Mouse (Mus musculus): Measurements from ENCODE around the gene Alox15.
"Not testable (repeated sequence)": the region's sequence is repeated elsewhere in the genome, so short reads cannot be mapped to it uniquely, and the experiment has no call there.

Gene Alox15

GRCm38 (mm10) chr11:70351868-70352267 lies at the start of gene Alox15:
Gene Alox15, minus strand, starts transcription at chr11:70352031.
- in situ Hi-C loops (cut with MseI, MboI) = no loop called here

- in situ Hi-C loops (cut with MseI, MboI) = no loop called here
These were observed 37.6 kb upstream of the Alox15 start for GRCm38 (mm10) chr11:70389421-70389820.

GRCm38 (mm10) chr11:70387436-70387835 lies 35.6 kb upstream of the Alox15 start:
- in situ Hi-C loops (cut with MseI, MboI) = no loop called here

- in situ Hi-C loops (cut with MseI, MboI) = no loop called here
These were observed 32.3 kb upstream of the Alox15 start for GRCm38 (mm10) chr11:70384136-70384535.

- in situ Hi-C loops (cut with MseI, MboI) = no loop called here
These were observed 29.5 kb upstream of the Alox15 start for GRCm38 (mm10) chr11:70381330-70381729.

- in situ Hi-C loops (cut with MseI, MboI) = no loop called here
These were observed 28.7 kb upstream of the Alox15 start for GRCm38 (mm10) chr11:70380478-70381005.

GRCm38 (mm10) chr11:70376054-70376453 lies 24.2 kb upstream of the Alox15 start:
- in situ Hi-C loops (cut with MseI, MboI) = no loop called here

- in situ Hi-C loops (cut with MseI, MboI) = no loop called here
These were observed 22.5 kb upstream of the Alox15 start for GRCm38 (mm10) chr11:70374302-70374701.

- in situ Hi-C loops (cut with MseI, MboI) = no loop called here
These were observed 21.2 kb upstream of the Alox15 start for GRCm38 (mm10) chr11:70372849-70373557.

- in situ Hi-C loops (cut with MseI, MboI) = no loop called here
These were observed 20.6 kb upstream of the Alox15 start for GRCm38 (mm10) chr11:70372396-70372795.

GRCm38 (mm10) chr11:70368626-70369025 lies 16.8 kb upstream of the Alox15 start:
- in situ Hi-C loops (cut with MseI, MboI) = not testable (repeated sequence)

- in situ Hi-C loops (cut with MseI, MboI) = not testable (repeated sequence)
These were observed 15.9 kb upstream of the Alox15 start for GRCm38 (mm10) chr11:70367701-70368100.

- in situ Hi-C loops (cut with MseI, MboI) = no loop called here
These were observed 3.2 kb downstream of the Alox15 start for GRCm38 (mm10) chr11:70348630-70349029.

- in situ Hi-C loops (cut with MseI, MboI) = no loop called here
These were observed 4.0 kb downstream of the Alox15 start for GRCm38 (mm10) chr11:70347861-70348260.

- in situ Hi-C loops (cut with MseI, MboI) = no loop called here
These were observed 6.3 kb downstream of the Alox15 start for GRCm38 (mm10) chr11:70345546-70345945.

GRCm38 (mm10) chr11:70345061-70345460 lies 6.8 kb downstream of the Alox15 start:
- in situ Hi-C loops (cut with MseI, MboI) = no loop called here

GRCm38 (mm10) chr11:70339481-70339880 lies 12.3 kb downstream of the Alox15 start:
- in situ Hi-C loops (cut with MseI, MboI) = no loop called here

- in situ Hi-C loops (cut with MseI, MboI) = no loop called here
These were observed 17.4 kb downstream of the Alox15 start for GRCm38 (mm10) chr11:70334477-70334876.

- in situ Hi-C loops (cut with MseI, MboI) = no loop called here
These were observed 27.1 kb downstream of the Alox15 start for GRCm38 (mm10) chr11:70324726-70325125.

GRCm38 (mm10) chr11:70322528-70322927 lies 29.3 kb downstream of the Alox15 start, which contains the start of gene Alox12e:
Gene Alox12e, minus strand, starts transcription at chr11:70322628.
- in situ Hi-C loops (cut with MseI, MboI) = no loop called here

GRCm38 (mm10) chr11:70321664-70322063 lies 30.2 kb downstream of the Alox15 start:
- in situ Hi-C loops (cut with MseI, MboI) = no loop called here

- in situ Hi-C loops (cut with MseI, MboI) = no loop called here
These were observed 32.2 kb downstream of the Alox15 start for GRCm38 (mm10) chr11:70319614-70320013.

GRCm38 (mm10) chr11:70313833-70314232 lies 38.0 kb downstream of the Alox15 start:
- in situ Hi-C loops (cut with MseI, MboI) = no loop called here
